Mouse (Mus musculus): ENCODE results near the gene Scamp2. TPM values are rescaled to one million over a fixed set of nuclear protein-coding genes. Genes with fewer than 3 reads are reported as not detected.

Gene Scamp2
- polyA plus RNA-seq, 1 experiment = 35.5 TPM

- Histone ChIP-seq H3K4me3 (replicated peaks; ENCODE audit: insufficient read depth, low read depth, low read length) (no peak overlapping the region), H3K27me3 (ENCODE audit: control insufficient read depth, insufficient read depth, low read length) (no peaks in the 10 kb centered on the region), H3K27ac (ENCODE audit: insufficient read depth, low read length) (0 out of 2 replicates have a peak overlapping the region, but pooled peaks have one; percentile 36), H3K4me1 (ENCODE audit: control insufficient read depth, insufficient read depth, low read length) (peaks cover 20% of the 10 kb centered on the region)
- TF ChIP-seq POLR2A (IDR thresholded peaks at IDR 0.05; ENCODE audit: borderline replicate concordance, insufficient read depth, low read length) = no peak
- TF ChIP-seq CTCF (IDR thresholded peaks at IDR 0.05; ENCODE audit: borderline replicate concordance, insufficient read depth, low read depth, low read length) = no peak
- WGBS = 84% methylated on average over 3 of the region's 3 CpGs
- DNase-seq = no peak
Measured at GRCm38 (mm10) chr9:57609803-57610202, 49.1 kb downstream of the Scamp2 start.

- 17% methylated on average over 3 of the region's 3 CpGs for WGBS
- peak; percentile 54 to 70 for DNase-seq
- peak overlapping the region; percentile 36; the same call in 1 of the 2 replicates for H3K27ac ChIP-seq (ENCODE audit: insufficient read depth, low read length)
Measured at GRCm38 (mm10) chr9:57610359-57610826, 49.6 kb downstream of the Scamp2 start.

GRCm38 (mm10) chr9:57612587-57612986 lies 51.8 kb downstream of the Scamp2 start:
- WGBS = 95% methylated on average over 7 of the region's 7 CpGs
- peaks cover 13% of the 10 kb centered on the region for H3K4me1 ChIP-seq (ENCODE audit: control insufficient read depth, insufficient read depth, low read length)
- no peaks in the 10 kb centered on the region for H3K27me3 ChIP-seq (ENCODE audit: control insufficient read depth, insufficient read depth, low read length)
- no peak for TF ChIP-seq CTCF (IDR thresholded peaks at IDR 0.05; ENCODE audit: borderline replicate concordance, insufficient read depth, low read depth, low read length)
- TF ChIP-seq POLR2A (IDR thresholded peaks at IDR 0.05; ENCODE audit: borderline replicate concordance, insufficient read depth, low read length) = no peak
- no peak overlapping the region for H3K27ac ChIP-seq (ENCODE audit: insufficient read depth, low read length)
- H3K4me3 ChIP-seq (replicated peaks; ENCODE audit: insufficient read depth, low read depth, low read length) = no peak overlapping the region
- DNase-seq = no peak

More at GRCm38 (mm10) chr9:57610359-57610826, 49.6 kb downstream of the Scamp2 start:
- Histone ChIP-seq H3K4me3 (replicated peaks; ENCODE audit: insufficient read depth, low read depth, low read length) (no peak overlapping the region), H3K27me3 (ENCODE audit: control insufficient read depth, insufficient read depth, low read length) (no peaks in the 10 kb centered on the region), H3K4me1 (ENCODE audit: control insufficient read depth, insufficient read depth, low read length) (peaks cover 20% of the 10 kb centered on the region)
- no peak for TF ChIP-seq CTCF (IDR thresholded peaks at IDR 0.05; ENCODE audit: borderline replicate concordance, insufficient read depth, low read depth, low read length)
- no peak for TF ChIP-seq POLR2A (IDR thresholded peaks at IDR 0.05; ENCODE audit: borderline replicate concordance, insufficient read depth, low read length)

- H3K4me1 ChIP-seq (ENCODE audit: control insufficient read depth, insufficient read depth, low read length) = peaks cover 13% of the 10 kb centered on the region
- WGBS = 54% methylated on average over 7 of the region's 7 CpGs
- TF ChIP-seq POLR2A (IDR thresholded peaks at IDR 0.05; ENCODE audit: borderline replicate concordance, insufficient read depth, low read length) (no peak), CTCF (IDR thresholded peaks at IDR 0.05; ENCODE audit: borderline replicate concordance, insufficient read depth, low read depth, low read length) (no peak)
- peak in 1 of 2 experiments; percentile 27 for DNase-seq
- no peak overlapping the region for H3K27ac ChIP-seq (ENCODE audit: insufficient read depth, low read length)
- H3K4me3 ChIP-seq (replicated peaks; ENCODE audit: insufficient read depth, low read depth, low read length) = no peak overlapping the region
- H3K27me3 ChIP-seq (ENCODE audit: control insufficient read depth, insufficient read depth, low read length) = no peaks in the 10 kb centered on the region
Measured at GRCm38 (mm10) chr9:57613975-57614374, 53.2 kb downstream of the Scamp2 start.

- TF ChIP-seq CTCF (IDR thresholded peaks at IDR 0.05; ENCODE audit: borderline replicate concordance, insufficient read depth, low read depth, low read length) (no peak), POLR2A (IDR thresholded peaks at IDR 0.05; ENCODE audit: borderline replicate concordance, insufficient read depth, low read length) (no peak)
- DNase-seq = no peak
- Histone ChIP-seq H3K27ac (ENCODE audit: insufficient read depth, low read length) (no peak overlapping the region), H3K4me1 (ENCODE audit: control insufficient read depth, insufficient read depth, low read length) (peaks cover 13% of the 10 kb centered on the region), H3K27me3 (ENCODE audit: control insufficient read depth, insufficient read depth, low read length) (no peaks in the 10 kb centered on the region), H3K4me3 (replicated peaks; ENCODE audit: insufficient read depth, low read depth, low read length) (no peak overlapping the region)
- 90% methylated on average over 4 of the region's 4 CpGs for WGBS
Measured at GRCm38 (mm10) chr9:57614786-57615185, 54.0 kb downstream of the Scamp2 start.

- H3K27me3 ChIP-seq (ENCODE audit: control insufficient read depth, insufficient read depth, low read length) = no peaks in the 10 kb centered on the region
- H3K27ac ChIP-seq (ENCODE audit: insufficient read depth, low read length) = no peak overlapping the region
- WGBS = 58% methylated on average over 8 of the region's 8 CpGs
- DNase-seq = no peak
- H3K4me1 ChIP-seq (ENCODE audit: control insufficient read depth, insufficient read depth, low read length) = no peaks in the 10 kb centered on the region
- TF ChIP-seq CTCF (IDR thresholded peaks at IDR 0.05; ENCODE audit: borderline replicate concordance, insufficient read depth, low read depth, low read length) (no peak), POLR2A (IDR thresholded peaks at IDR 0.05; ENCODE audit: borderline replicate concordance, insufficient read depth, low read length) (no peak)
- no peak overlapping the region for H3K4me3 ChIP-seq (replicated peaks; ENCODE audit: insufficient read depth, low read depth, low read length)
Measured at GRCm38 (mm10) chr9:57617556-57618169, 56.9 kb downstream of the Scamp2 start.

- TF ChIP-seq CTCF (IDR thresholded peaks at IDR 0.05; ENCODE audit: borderline replicate concordance, insufficient read depth, low read depth, low read length) = no peak
- no peak for TF ChIP-seq POLR2A (IDR thresholded peaks at IDR 0.05; ENCODE audit: borderline replicate concordance, insufficient read depth, low read length)
- H3K27me3 ChIP-seq (ENCODE audit: control insufficient read depth, insufficient read depth, low read length) = no peaks in the 10 kb centered on the region
- H3K4me3 ChIP-seq (replicated peaks; ENCODE audit: insufficient read depth, low read depth, low read length) = no peak overlapping the region
- WGBS = 83% methylated on average over 8 of the region's 8 CpGs
- H3K4me1 ChIP-seq (ENCODE audit: control insufficient read depth, insufficient read depth, low read length) = 0 out of 2 replicates have a peak, but pooled peaks cover 5% of the 10 kb centered on the region
- H3K27ac ChIP-seq (ENCODE audit: insufficient read depth, low read length) = no peak overlapping the region
- DNase-seq = no peak
Measured at GRCm38 (mm10) chr9:57618854-57619253, 58.1 kb downstream of the Scamp2 start.

GRCm38 (mm10) chr9:57620674-57621073 lies 59.9 kb downstream of the Scamp2 start, which contains the start of gene Lman1l:
Lman1l (minus strand) TSS chr9:57620774.
- no peak within 1 kb of the TSS for H3K4me3 ChIP-seq (replicated peaks; ENCODE audit: insufficient read depth, low read depth, low read length)
- WGBS = 87% methylated on average over 5 of the region's 5 CpGs

More at GRCm38 (mm10) chr9:57620674-57621073, 59.9 kb downstream of the Scamp2 start, which contains the start of gene Lman1l:
- TF ChIP-seq CTCF (IDR thresholded peaks at IDR 0.05; ENCODE audit: borderline replicate concordance, insufficient read depth, low read depth, low read length) = no peak
- TF ChIP-seq POLR2A (IDR thresholded peaks at IDR 0.05; ENCODE audit: borderline replicate concordance, insufficient read depth, low read length) = no peak
- no peak within 1 kb of the TSS for H3K27ac ChIP-seq (ENCODE audit: insufficient read depth, low read length)
- H3K4me1 ChIP-seq (ENCODE audit: control insufficient read depth, insufficient read depth, low read length) = peaks cover 21% of the 10 kb centered on the region
- no peak for DNase-seq
- H3K27me3 ChIP-seq (ENCODE audit: control insufficient read depth, insufficient read depth, low read length) = no peaks in the 10 kb centered on the region
